Mouse (Mus musculus) forebrain, embryonic 10.5 days (tissue): ENCODE measurements around the gene Zfp618. TPM values are rescaled to one million over a fixed set of nuclear protein-coding genes. Genes with fewer than 3 reads are reported as not detected.
A peak's percentile ranks its signal among the peaks of the same experiment; 100 is the strongest.

Experiments used
- DNase-seq: peaks from one replicate; pipeline ENCODE4 v3.0.0-alpha.2; 2017; ENCODE audit warnings: low spot score; ENCODE audit errors: extremely low spot score
- H3K27ac ChIP-seq: fragments of 300-500 bp; sonication (generic); 2 replicates; pipeline ENCODE4 v1.5.1; 2016; ENCODE audit warnings: mild to moderate bottlenecking
- H3K27me3 ChIP-seq: fragments of 300-500 bp; sonication (generic); 2 replicates; pipeline ENCODE4 v1.6.1; 2016; ENCODE audit warnings: mild to moderate bottlenecking; ENCODE audit not compliant: poor library complexity, severe bottlenecking
- H3K36me3 ChIP-seq: fragments of 300-500 bp; sonication (generic); replicated peaks from 2 replicates; pipeline ENCODE4 v1.6.1; 2016; ENCODE audit warnings: mild to moderate bottlenecking, moderate library complexity
- H3K4me1 ChIP-seq: fragments of 300-500 bp; sonication (generic); 2 replicates; pipeline ENCODE4 v1.6.1; 2016
- H3K4me3 ChIP-seq: fragments of 300-500 bp; sonication (generic); 2 replicates; pipeline ENCODE4 v1.5.1; 2016; ENCODE audit warnings: mild to moderate bottlenecking, moderate library complexity
- H3K9me3 ChIP-seq: fragments of 300-500 bp; sonication (generic); 2 replicates; pipeline ENCODE4 v1.6.1; 2016; ENCODE audit warnings: mild to moderate bottlenecking, moderate library complexity
- WGBS: fragments of 180-500 bp; shearing (Covaris S2); methylation state at CpG from one replicate; pipeline ENCODE4 v1.1.7; 2016; 5-methylcytosine and 5-hydroxymethylcytosine counted together
- polyA plus RNA-seq: library from polyadenylated mRNA; unstranded; fragments of >200 nt; fragmentation: Nextera tagmentation; extraction: Ambion mirVana; gene quantifications from 2 replicates; pipeline ENCODE4 v1.2.1, GENCODE M21; 2016

The Zfp618 gene
- 21.4 and 23.3 TPM in 2 replicates for polyA plus RNA-seq

DNA sequence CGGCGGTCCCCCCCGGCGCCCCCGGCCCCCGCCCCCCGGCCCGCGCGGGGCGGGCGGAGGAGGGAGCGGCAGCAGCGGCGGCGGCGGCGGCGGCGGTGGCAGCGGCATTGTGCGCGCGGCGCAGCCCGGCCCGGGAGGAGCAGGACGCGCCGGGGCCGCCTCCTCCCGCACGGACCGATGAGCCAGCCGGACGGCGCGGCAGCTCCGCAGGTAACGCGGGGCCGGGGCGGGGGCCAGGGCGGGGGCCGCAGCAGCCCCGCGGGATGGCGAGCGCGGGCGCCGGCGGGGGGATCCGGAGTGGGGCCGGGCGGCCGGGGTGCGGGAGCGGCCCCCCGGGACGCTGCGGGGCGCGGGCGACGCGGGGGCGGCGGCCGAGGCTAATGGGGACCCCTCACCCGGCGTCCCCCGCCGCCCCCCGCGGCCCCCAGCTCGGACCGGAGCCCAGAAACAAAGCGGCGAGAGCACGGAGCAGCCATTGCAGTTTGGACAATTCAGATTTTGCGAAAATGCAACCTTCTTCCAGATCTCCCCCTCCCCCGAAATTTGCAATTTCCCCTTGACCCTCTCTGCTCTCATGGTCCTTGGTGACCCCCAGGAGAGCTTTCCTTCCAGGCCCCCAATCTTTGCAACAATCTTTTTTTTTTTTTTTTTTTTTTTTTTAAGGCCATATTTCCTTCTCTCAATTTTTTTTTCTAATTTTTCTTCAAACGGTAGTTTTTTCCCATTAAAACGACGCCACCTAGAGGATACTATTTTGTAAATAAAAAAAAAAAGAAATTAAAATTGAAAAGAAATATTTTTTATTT is at the start of gene Zfp618:
Zfp618 (plus strand) TSS at position 77 of the 806 bp plus-strand sequence.
- under 1% methylated on average over 66 of the region's 86 CpGs for WGBS
- H3K9me3 ChIP-seq = no peaks in the 10 kb centered on the region
- peak within 1 kb of the TSS; percentile 78 for H3K4me3 ChIP-seq
- peaks cover 13% of the 10 kb centered on the region for H3K4me1 ChIP-seq
- no peaks in the 10 kb centered on the region for H3K36me3 ChIP-seq
- H3K27me3 ChIP-seq = no peaks in the 10 kb centered on the region
- peak within 1 kb of the TSS; percentile 98 for H3K27ac ChIP-seq
- DNase-seq = peak; percentile 47

DNA sequence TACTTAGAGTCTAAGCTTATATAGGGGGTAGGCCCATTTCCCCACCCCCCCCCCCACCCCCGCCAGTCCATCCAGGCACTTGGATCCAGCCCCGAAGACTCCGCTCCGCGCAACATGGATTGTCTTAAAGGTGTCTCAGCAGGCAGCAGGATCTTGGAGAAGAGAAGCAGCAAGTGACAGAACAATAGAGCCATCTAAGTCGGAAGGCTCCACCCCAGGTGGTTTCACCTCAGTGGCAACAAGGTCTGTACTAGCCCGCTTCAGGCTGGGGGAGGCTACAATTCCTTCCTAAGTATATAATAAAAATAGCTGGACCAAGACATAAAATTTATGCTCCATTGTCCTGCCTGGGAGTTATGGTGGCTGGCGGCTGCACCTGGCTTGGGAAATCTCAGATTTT is 48.3 kb upstream of the Zfp618 start:
- no peaks in the 10 kb centered on the region for H3K4me1 ChIP-seq
- DNase-seq = no peak
- no peaks in the 10 kb centered on the region for H3K36me3 ChIP-seq
- H3K4me3 ChIP-seq = no peak overlapping the region
- H3K9me3 ChIP-seq = no peaks in the 10 kb centered on the region; the same call in 1 of the 2 replicates
- no peaks in the 10 kb centered on the region for H3K27me3 ChIP-seq
- WGBS = 83% methylated on average over 8 of the region's 8 CpGs
- no peak overlapping the region for H3K27ac ChIP-seq

DNA sequence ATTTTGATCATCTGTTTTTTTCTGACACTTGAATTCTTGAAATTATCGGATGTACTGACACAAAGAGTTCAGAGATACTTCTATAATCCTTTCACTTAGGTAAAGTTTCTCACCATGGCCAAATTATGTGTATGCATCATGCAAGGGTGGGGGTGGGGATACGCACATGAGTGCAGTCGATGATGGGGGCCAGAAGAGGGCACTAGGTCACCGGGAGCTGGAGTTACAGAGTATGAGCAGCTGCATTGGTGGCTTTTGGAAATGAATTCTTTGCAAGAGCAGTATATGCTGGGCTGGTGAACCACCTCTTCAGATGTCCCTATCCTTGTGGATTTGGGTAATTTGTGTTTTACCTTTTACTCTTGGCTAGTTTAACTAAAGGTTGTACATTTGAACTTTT is 31.6 kb upstream of the Zfp618 start:
- Histone ChIP-seq H3K27ac (no peak overlapping the region), H3K9me3 (no peaks in the 10 kb centered on the region), H3K4me3 (no peak overlapping the region), H3K36me3 (no peaks in the 10 kb centered on the region), H3K4me1 (no peaks in the 10 kb centered on the region), H3K27me3 (no peaks in the 10 kb centered on the region)
- WGBS = 88% methylated on average over 4 of the region's 4 CpGs
- DNase-seq = no peak

DNA sequence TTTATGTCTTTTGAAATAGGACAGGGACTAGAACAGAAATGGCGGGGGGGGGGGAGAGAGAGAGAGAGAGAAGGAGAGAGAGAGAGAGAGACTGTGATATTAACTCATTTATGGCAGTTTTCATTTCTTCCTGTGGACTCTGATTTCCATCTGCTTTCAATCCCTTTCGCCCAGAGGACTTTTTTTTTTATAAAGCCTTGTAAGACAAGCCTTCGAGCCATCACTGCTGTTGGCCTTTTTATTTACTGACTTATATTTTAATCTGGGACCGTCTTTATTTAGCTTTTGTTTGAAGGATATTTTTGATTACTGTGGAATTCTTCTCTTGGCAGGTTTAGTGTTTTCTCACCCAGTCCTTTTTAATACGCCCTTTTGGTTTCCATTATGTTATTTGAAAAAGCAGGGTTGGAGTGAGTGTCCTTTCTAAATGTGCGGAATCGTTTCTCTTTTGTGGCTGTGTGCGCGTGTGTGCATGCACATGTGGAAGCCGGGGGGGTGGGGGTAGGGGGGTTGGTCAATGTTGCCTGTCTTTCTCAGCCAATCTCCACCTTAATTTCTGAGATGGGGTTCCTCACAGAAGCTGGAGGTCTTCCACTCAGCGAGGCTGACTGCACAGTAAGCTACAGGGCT is 29.7 kb upstream of the Zfp618 start:
- no peaks in the 10 kb centered on the region for H3K4me1 ChIP-seq
- H3K9me3 ChIP-seq = no peaks in the 10 kb centered on the region
- no peak for DNase-seq
- no peak overlapping the region for H3K27ac ChIP-seq
- no peak overlapping the region for H3K4me3 ChIP-seq
- whole genome bisulfite sequencing = 83% methylated on average over 11 of the region's 11 CpGs
- no peaks in the 10 kb centered on the region for H3K36me3 ChIP-seq
- H3K27me3 ChIP-seq = no peaks in the 10 kb centered on the region

DNA sequence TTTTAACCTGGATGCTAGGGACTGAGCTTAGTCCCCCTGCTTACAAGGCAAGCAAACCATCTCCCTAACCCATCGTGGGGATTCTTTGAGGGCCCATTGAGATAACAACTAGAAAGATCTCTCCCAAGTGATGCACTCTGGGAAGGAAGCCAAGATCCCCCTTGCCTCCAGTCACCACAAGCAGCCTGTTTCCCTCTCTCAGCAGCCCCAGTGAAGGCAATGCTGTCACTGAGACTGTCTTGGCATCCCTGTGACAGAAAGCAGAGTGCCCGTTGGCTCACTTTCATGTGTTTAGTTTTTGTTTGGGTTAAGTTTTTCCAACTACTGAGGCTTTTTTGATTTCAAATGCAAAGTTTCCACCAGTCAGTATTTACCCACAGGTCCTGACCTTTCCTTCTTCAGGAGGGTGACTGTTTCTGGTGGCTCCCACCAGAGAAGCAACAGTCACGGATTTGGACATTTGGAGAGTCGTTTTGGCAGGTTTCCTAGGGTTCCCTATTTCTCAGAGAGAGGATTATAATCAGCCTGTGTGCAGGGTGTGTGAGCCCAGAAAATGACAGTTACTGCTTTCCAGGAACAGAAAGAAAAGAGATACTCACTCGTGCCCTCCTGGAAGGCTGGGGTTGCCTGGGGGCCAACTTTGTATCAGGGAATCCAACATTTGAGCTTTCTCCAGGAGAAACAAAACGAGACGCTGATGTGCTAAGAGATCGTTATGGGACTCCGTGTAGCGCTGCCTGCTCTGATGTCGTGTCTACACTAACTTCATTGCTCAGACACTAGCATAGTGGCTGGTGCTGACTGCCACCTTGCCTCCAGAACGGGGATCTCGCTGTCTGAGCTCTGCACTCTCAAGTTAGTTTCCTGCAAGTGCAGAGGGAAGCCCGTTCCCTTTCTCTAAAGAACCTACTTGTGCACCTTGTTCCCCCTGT is 23.1 kb upstream of the Zfp618 start:
- Histone ChIP-seq H3K27ac (no peak overlapping the region), H3K27me3 (no peaks in the 10 kb centered on the region), H3K36me3 (no peaks in the 10 kb centered on the region), H3K9me3 (no peaks in the 10 kb centered on the region), H3K4me3 (no peak overlapping the region), H3K4me1 (no peaks in the 10 kb centered on the region)
- no peak for DNase-seq
- 86% methylated on average over 14 of the region's 14 CpGs for WGBS

DNA sequence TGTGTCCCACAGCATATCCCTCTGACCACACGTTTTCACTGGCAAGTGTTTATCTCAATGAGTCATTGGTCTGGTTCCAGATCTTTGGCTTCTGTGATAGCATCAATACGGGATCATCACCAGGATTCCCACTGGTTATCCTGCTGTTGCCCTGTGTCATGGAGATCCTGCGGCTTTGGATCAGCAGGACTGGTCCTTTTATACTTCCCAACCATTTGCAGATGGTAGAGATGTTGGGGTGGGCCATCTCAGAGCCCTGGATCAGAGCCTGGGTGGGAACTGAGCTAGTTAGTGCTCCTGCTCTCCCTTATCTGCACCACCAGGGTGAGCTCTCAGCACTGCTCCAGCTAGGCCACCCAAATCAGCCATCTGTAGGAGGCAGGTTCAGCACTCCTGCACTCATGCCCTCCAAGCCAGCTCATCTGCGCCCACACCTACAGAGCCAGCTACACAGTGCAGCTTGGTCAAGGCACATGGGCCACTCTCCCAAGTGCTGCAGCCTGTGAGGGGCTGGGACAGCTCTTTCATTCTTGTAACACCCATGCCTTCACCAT is 21.0 kb upstream of the Zfp618 start:
- WGBS = 68% methylated on average over 4 of the region's 4 CpGs
- DNase-seq = no peak
- Histone ChIP-seq H3K27me3 (no peaks in the 10 kb centered on the region), H3K4me3 (no peak overlapping the region), H3K9me3 (no peaks in the 10 kb centered on the region), H3K27ac (no peak overlapping the region), H3K36me3 (no peaks in the 10 kb centered on the region), H3K4me1 (no peaks in the 10 kb centered on the region)

DNA sequence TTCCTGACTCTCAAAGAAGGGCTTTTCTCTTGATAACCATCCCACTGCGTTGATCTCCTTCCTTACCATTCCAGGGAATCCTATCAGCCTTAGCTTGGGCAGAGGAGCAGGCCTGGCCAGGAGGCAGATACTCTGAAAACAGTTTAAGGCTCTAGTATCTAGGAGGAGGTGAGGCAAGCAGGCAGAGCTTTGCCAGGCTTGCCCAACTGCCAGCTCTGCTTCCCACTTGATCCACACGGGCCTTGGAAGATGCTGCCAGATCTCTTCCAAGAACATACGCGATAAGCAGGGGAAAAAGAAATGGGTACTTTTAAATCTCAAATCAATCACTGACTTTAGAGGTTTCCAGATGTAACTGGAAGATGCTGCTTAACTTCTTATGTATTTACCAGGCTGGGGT is 1.6 kb upstream of the Zfp618 start:
- WGBS = 84% methylated on average over 4 of the region's 4 CpGs

DNA sequence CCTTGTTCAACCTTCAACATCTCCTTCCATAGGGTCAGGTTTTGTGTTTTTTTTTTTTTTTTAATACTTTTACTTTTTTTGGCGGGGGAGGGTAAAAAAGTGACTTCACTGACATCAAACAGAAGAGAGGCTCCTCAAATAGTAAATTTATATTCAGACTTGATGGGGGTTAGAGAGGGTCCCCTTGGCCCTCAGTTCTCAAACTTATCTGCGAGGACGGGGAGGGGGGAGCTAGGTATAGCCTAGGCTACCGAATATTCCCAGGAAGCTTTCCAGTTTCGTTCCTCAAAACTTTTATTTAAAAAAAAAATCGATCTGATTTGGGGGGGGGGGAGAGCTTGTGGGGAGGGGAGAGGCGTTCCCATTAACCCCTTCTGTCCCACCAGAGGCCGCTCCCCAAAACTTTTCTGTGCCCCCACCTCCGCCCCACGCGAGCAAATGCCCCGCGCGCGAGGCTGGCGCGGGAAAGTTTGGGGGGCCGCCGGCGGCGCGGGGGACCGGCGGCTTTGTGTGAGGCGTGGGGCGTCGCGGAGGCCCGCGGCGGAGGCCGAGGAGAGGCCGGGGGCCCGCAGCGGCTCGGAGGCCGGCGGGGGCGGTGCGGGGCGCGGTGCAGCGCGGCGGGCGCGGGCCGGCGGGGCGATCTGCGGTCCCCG is 403 bp upstream of the Zfp618 start:
- H3K4me1 ChIP-seq = peaks cover 13% of the 10 kb centered on the region
- H3K27ac ChIP-seq = peak overlapping the region; percentile 98
- 3% methylated on average over 40 of the region's 52 CpGs for WGBS
- peak; percentile 24 for DNase-seq
- H3K36me3 ChIP-seq = no peaks in the 10 kb centered on the region
- H3K9me3 ChIP-seq = no peaks in the 10 kb centered on the region
- peak overlapping the region; percentile 78 for H3K4me3 ChIP-seq
- no peaks in the 10 kb centered on the region for H3K27me3 ChIP-seq

More for the DNA sequence above, 1.6 kb upstream of the Zfp618 start:
- H3K9me3 ChIP-seq = no peaks in the 10 kb centered on the region
- H3K27ac ChIP-seq = no peak overlapping the region
- no peaks in the 10 kb centered on the region for H3K36me3 ChIP-seq
- no peaks in the 10 kb centered on the region for H3K27me3 ChIP-seq
- H3K4me3 ChIP-seq = no peak overlapping the region
- H3K4me1 ChIP-seq = peaks cover 13% of the 10 kb centered on the region
- no peak for DNase-seq

DNA sequence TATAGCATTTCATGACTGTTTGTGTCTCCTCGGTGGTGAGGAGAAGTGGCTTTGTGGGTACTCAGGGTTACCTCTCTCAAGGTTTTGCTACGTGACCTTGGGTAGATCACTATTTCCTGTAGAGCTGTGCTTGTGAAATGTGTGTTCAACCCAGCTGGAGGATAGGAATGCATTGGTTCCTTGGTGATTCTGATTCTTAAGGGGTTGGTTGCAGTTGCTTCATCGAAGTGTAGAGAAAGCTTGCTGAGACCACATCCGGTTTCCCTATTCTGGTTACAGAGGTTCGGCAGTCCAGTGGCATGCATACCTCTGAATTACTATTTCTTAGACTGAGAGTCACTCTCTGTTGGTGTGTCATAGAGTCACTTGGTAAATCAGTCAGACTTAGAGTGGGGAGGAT is 4.2 kb downstream of the Zfp618 start:
- no peak for DNase-seq
- 95% methylated on average over 5 of the region's 5 CpGs for WGBS
- H3K36me3 ChIP-seq = no peaks in the 10 kb centered on the region
- no peaks in the 10 kb centered on the region for H3K9me3 ChIP-seq
- no peak overlapping the region for H3K4me3 ChIP-seq
- H3K27ac ChIP-seq = no peak overlapping the region
- H3K27me3 ChIP-seq = no peaks in the 10 kb centered on the region
- H3K4me1 ChIP-seq = peaks cover 22% of the 10 kb centered on the region

DNA sequence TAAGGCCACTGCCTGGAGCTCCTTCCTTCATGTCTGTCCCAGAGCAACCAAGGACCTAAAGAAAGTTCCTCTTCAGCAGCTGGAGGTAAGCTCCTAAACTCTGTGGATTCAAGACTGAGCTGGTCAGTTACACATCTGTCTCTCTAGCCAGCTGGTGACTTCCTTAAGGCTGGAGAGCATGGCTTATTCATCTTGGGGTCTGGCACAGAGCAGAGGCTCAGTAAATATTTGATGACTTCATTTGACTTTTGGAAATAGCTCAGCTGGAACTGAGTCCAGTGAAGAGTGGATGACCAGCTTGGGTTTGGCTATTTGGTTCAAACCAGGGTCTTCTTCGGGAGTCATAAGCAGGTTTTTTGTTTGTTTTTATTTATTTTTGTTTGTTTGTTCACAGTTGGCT is 6.6 kb downstream of the Zfp618 start:
- peaks cover 19% of the 10 kb centered on the region for H3K4me1 ChIP-seq
- H3K27ac ChIP-seq = no peak overlapping the region
- peaks cover 4% of the 10 kb centered on the region; the same call in 1 of the 2 replicates for H3K9me3 ChIP-seq
- no peak for DNase-seq
- peaks cover 6% of the 10 kb centered on the region; the same call in 1 of the 2 replicates for H3K36me3 ChIP-seq
- no peak overlapping the region for H3K4me3 ChIP-seq
- H3K27me3 ChIP-seq = no peaks in the 10 kb centered on the region
- 90% methylated on average over 1 of the region's 1 CpGs for WGBS

DNA sequence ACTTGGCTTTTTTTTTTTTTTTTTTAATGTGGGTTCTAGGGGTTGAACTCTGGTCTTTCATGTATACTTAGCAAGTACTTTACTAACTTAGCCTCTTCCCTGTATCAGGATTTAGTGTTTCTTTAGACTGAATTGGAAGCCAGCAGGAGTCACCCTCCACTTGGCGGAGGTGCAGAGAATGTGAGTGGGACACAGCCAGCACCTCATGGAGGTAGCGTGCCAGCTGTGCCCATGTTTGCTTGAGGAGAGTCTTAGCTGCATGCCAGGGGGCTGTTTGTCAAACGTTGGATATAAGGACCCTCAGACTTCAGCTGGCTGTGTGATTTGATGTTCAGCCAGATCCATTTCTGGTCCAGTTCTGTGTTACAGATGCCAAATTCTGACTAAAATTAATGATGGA is 7.7 kb downstream of the Zfp618 start:
- peaks cover 6% of the 10 kb centered on the region; the same call in 1 of the 2 replicates for H3K36me3 ChIP-seq
- peaks cover 21% of the 10 kb centered on the region for H3K4me1 ChIP-seq
- WGBS = 92% methylated on average over 3 of the region's 3 CpGs
- no peak for DNase-seq
- no peak overlapping the region for H3K27ac ChIP-seq
- H3K9me3 ChIP-seq = peaks cover 4% of the 10 kb centered on the region; the same call in 1 of the 2 replicates
- no peak overlapping the region for H3K4me3 ChIP-seq
- no peaks in the 10 kb centered on the region for H3K27me3 ChIP-seq

DNA sequence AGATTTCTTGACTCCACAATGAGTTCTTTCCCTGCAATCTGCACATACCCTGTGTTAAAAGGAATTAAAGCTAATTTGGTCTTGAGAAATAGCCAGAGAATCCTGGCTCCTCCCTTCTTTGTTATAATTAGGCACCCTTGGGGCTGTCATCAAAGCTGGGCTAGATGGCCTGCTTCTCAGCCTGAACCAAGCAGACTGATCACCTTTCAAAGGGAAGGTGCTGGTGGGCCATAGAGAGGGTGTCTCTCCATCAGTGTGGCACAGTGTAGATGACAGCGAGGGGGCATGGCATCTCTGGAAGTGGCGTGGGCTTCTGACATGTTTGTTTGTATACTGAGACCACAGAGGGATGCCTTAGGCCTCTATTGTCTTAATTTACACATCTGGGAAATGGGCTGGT is 9.5 kb downstream of the Zfp618 start:
- WGBS = 86% methylated on average over 2 of the region's 2 CpGs
- no peak for DNase-seq
- H3K36me3 ChIP-seq = peaks cover 6% of the 10 kb centered on the region; the same call in 1 of the 2 replicates
- H3K27me3 ChIP-seq = no peaks in the 10 kb centered on the region
- peaks cover 4% of the 10 kb centered on the region; the same call in 1 of the 2 replicates for H3K9me3 ChIP-seq
- peaks cover 29% of the 10 kb centered on the region for H3K4me1 ChIP-seq
- H3K4me3 ChIP-seq = no peak overlapping the region
- no peak overlapping the region for H3K27ac ChIP-seq
